Mouse (Mus musculus): ENCODE results near the gene Pigk. TPM values are rescaled to one million over a fixed set of nuclear protein-coding genes. Genes with fewer than 3 reads are reported as not detected.

Gene Pigk
- total RNA-seq (2012; rRNA removed), result 43.4 and 44.6 TPM in 2 replicates

- TF ChIP-seq ZC3H11A (IDR thresholded peaks at IDR 0.05; ENCODE audit: borderline replicate concordance, low read depth, low read length), result no peak
- no peak for TF ChIP-seq ZNF384 (IDR thresholded peaks at IDR 0.05; ENCODE audit: low read depth, low read length)
- TF ChIP-seq MAFK (IDR thresholded peaks at IDR 0.05; ENCODE audit: insufficient read depth, low read depth, low read length), result no peak
- no peak for TF ChIP-seq HCFC1 (IDR thresholded peaks at IDR 0.05; ENCODE audit: borderline replicate concordance, insufficient read depth, low read length)
- TF ChIP-seq CHD2 (IDR thresholded peaks at IDR 0.05; ENCODE audit: low read depth, low read length), result no peak
- in situ Hi-C loops (cut with MboI; ENCODE audit: low sequenced_read_pairs in 2 of 2, unreplicated experiment in 2 of 2), result no loop called here
- Histone ChIP-seq H3K4me1 (ENCODE audit: control insufficient read depth in 2 of 2, insufficient read depth in 2 of 2, low read length in 2 of 2, poor library complexity in 1 of 2) (peaks cover 2% of the 10 kb centered on the region in 2 experiments; a peak in 1 of 4 replicates), H3K4me3 (ENCODE audit: insufficient read depth in 1 of 2, low read depth in 1 of 2, low read length in 2 of 2, poor library complexity in 1 of 2, severe bottlenecking in 1 of 2) (peak within 1 kb of the TSS; percentile 80 to 98), H3K9ac (ENCODE audit: insufficient read depth, low read depth, low read length, poor library complexity, severe bottlenecking) (peak within 1 kb of the TSS; percentile 95), H3K9me3 (ENCODE audit: control insufficient read depth, insufficient read depth, low read depth, low read length) (no peaks in the 10 kb centered on the region), H3K36me3 (ENCODE audit: control insufficient read depth, insufficient read depth, low read length, poor library complexity, severe bottlenecking) (no peaks in the 10 kb centered on the region), H3K27ac (ENCODE audit: insufficient read depth, low read depth, low read length, poor library complexity, severe bottlenecking) (no peak within 1 kb of the TSS)
- peak; percentile 75 for DNase-seq (ENCODE audit: low read depth, low spot score)
These were observed at the start of gene Pigk for GRCm38 (mm10) chr3:152713991-152714902. Gene Pigk, plus strand, starts transcription at chr3:152714100.

- Histone ChIP-seq H3K36me3 (ENCODE audit: control insufficient read depth, insufficient read depth, low read length, poor library complexity, severe bottlenecking) (no peaks in the 10 kb centered on the region), H3K9me3 (ENCODE audit: control insufficient read depth, insufficient read depth, low read depth, low read length) (no peaks in the 10 kb centered on the region), H3K4me1 (ENCODE audit: control insufficient read depth in 2 of 2, insufficient read depth in 2 of 2, low read length in 2 of 2, poor library complexity in 1 of 2) (no peaks in the 10 kb centered on the region), H3K27ac (ENCODE audit: insufficient read depth, low read depth, low read length, poor library complexity, severe bottlenecking) (no peak overlapping the region), H3K4me3 (ENCODE audit: insufficient read depth in 1 of 2, low read depth in 1 of 2, low read length in 2 of 2, poor library complexity in 1 of 2, severe bottlenecking in 1 of 2) (peak overlapping the region; percentile 67 to 72; a peak in 3 of 4 replicates), H3K9ac (ENCODE audit: insufficient read depth, low read depth, low read length, poor library complexity, severe bottlenecking) (no peak overlapping the region)
- no peak for TF ChIP-seq MAFK (IDR thresholded peaks at IDR 0.05; ENCODE audit: insufficient read depth, low read depth, low read length)
- no peak for TF ChIP-seq CHD2 (IDR thresholded peaks at IDR 0.05; ENCODE audit: low read depth, low read length)
- no peak for TF ChIP-seq ZNF384 (IDR thresholded peaks at IDR 0.05; ENCODE audit: low read depth, low read length)
- TF ChIP-seq ZC3H11A (IDR thresholded peaks at IDR 0.05; ENCODE audit: borderline replicate concordance, low read depth, low read length), result no peak
- TF ChIP-seq HCFC1 (IDR thresholded peaks at IDR 0.05; ENCODE audit: borderline replicate concordance, insufficient read depth, low read length), result no peak
- peak; percentile 17 for DNase-seq (ENCODE audit: low read depth, low spot score)
- in situ Hi-C loops (cut with MboI; ENCODE audit: low sequenced_read_pairs in 2 of 2, unreplicated experiment in 2 of 2), result no loop called here
These were observed 46.9 kb upstream of the Pigk start for GRCm38 (mm10) chr3:152666991-152667355.

- in situ Hi-C loops (cut with MboI; ENCODE audit: low sequenced_read_pairs in 2 of 2, unreplicated experiment in 2 of 2), result no loop called here
- peak overlapping the region; percentile 64; the same call in 1 of the 2 replicates for H3K9ac ChIP-seq (ENCODE audit: insufficient read depth, low read depth, low read length, poor library complexity, severe bottlenecking)
- H3K9me3 ChIP-seq (ENCODE audit: control insufficient read depth, insufficient read depth, low read depth, low read length), result no peaks in the 10 kb centered on the region
- H3K4me1 ChIP-seq (ENCODE audit: control insufficient read depth in 2 of 2, insufficient read depth in 2 of 2, low read length in 2 of 2, poor library complexity in 1 of 2), result no peaks in the 10 kb centered on the region
- no peak overlapping the region for H3K27ac ChIP-seq (ENCODE audit: insufficient read depth, low read depth, low read length, poor library complexity, severe bottlenecking)
- H3K36me3 ChIP-seq (ENCODE audit: control insufficient read depth, insufficient read depth, low read length, poor library complexity, severe bottlenecking), result no peaks in the 10 kb centered on the region
- peak; percentile 16 for DNase-seq (ENCODE audit: low read depth, low spot score)
- no peak for TF ChIP-seq ZC3H11A (IDR thresholded peaks at IDR 0.05; ENCODE audit: borderline replicate concordance, low read depth, low read length)
- no peak for TF ChIP-seq MAFK (IDR thresholded peaks at IDR 0.05; ENCODE audit: insufficient read depth, low read depth, low read length)
- TF ChIP-seq HCFC1 (IDR thresholded peaks at IDR 0.05; ENCODE audit: borderline replicate concordance, insufficient read depth, low read length), result no peak
- no peak for TF ChIP-seq CHD2 (IDR thresholded peaks at IDR 0.05; ENCODE audit: low read depth, low read length)
- TF ChIP-seq ZNF384 (IDR thresholded peaks at IDR 0.05; ENCODE audit: low read depth, low read length), result no peak
- peak overlapping the region; percentile 67 to 72 for H3K4me3 ChIP-seq (ENCODE audit: insufficient read depth in 1 of 2, low read depth in 1 of 2, low read length in 2 of 2, poor library complexity in 1 of 2, severe bottlenecking in 1 of 2)
These were observed 46.3 kb upstream of the Pigk start for GRCm38 (mm10) chr3:152667356-152668211.

- no peak for DNase-seq (ENCODE audit: low read depth, low spot score)
- peak within 1 kb of the TSS; percentile 67 to 72 for H3K4me3 ChIP-seq (ENCODE audit: insufficient read depth in 1 of 2, low read depth in 1 of 2, low read length in 2 of 2, poor library complexity in 1 of 2, severe bottlenecking in 1 of 2)
- H3K27ac ChIP-seq (ENCODE audit: insufficient read depth, low read depth, low read length, poor library complexity, severe bottlenecking), result no peak within 1 kb of the TSS
These were observed 45.7 kb upstream of the Pigk start, which contains the start of gene Ak5 for GRCm38 (mm10) chr3:152668239-152668638. Gene Ak5, minus strand, starts transcription at chr3:152668360.

More at GRCm38 (mm10) chr3:152668239-152668638, 45.7 kb upstream of the Pigk start, which contains the start of gene Ak5:
- no peaks in the 10 kb centered on the region for H3K36me3 ChIP-seq (ENCODE audit: control insufficient read depth, insufficient read depth, low read length, poor library complexity, severe bottlenecking)
- H3K9ac ChIP-seq (ENCODE audit: insufficient read depth, low read depth, low read length, poor library complexity, severe bottlenecking), result peak within 1 kb of the TSS; percentile 64; the same call in 1 of the 2 replicates
- H3K4me1 ChIP-seq (ENCODE audit: control insufficient read depth in 2 of 2, insufficient read depth in 2 of 2, low read length in 2 of 2, poor library complexity in 1 of 2), result no peaks in the 10 kb centered on the region
- no peaks in the 10 kb centered on the region for H3K9me3 ChIP-seq (ENCODE audit: control insufficient read depth, insufficient read depth, low read depth, low read length)
- in situ Hi-C loops (cut with MboI; ENCODE audit: low sequenced_read_pairs in 2 of 2, unreplicated experiment in 2 of 2), result no loop called here
- TF ChIP-seq CHD2 (IDR thresholded peaks at IDR 0.05; ENCODE audit: low read depth, low read length) (no peak), MAFK (IDR thresholded peaks at IDR 0.05; ENCODE audit: insufficient read depth, low read depth, low read length) (no peak), ZC3H11A (IDR thresholded peaks at IDR 0.05; ENCODE audit: borderline replicate concordance, low read depth, low read length) (no peak), ZNF384 (IDR thresholded peaks at IDR 0.05; ENCODE audit: low read depth, low read length) (no peak), HCFC1 (IDR thresholded peaks at IDR 0.05; ENCODE audit: borderline replicate concordance, insufficient read depth, low read length) (no peak)

Measured in ES-E14 (cell line).